Mouse (Mus musculus) C2C12 (cell line): ENCODE data around the gene Cyct. TPM values are rescaled to one million over a fixed set of nuclear protein-coding genes. Genes with fewer than 3 reads are reported as not detected.

Experiments used
- H3K27me3 ChIP-seq: one replicate; pipeline ENCODE4 v1.6.1; 2011; ENCODE audit not compliant: control insufficient read depth, insufficient read depth, insufficient read length
- H3K36me3 ChIP-seq: one replicate; pipeline ENCODE4 v1.6.1; 2011; ENCODE audit not compliant: control insufficient read depth, insufficient read depth
- H3K4me3 ChIP-seq: one replicate; pipeline ENCODE4 v1.5.1; 2011; ENCODE audit warnings: mild to moderate bottlenecking, control low read depth; ENCODE audit not compliant: poor library complexity, insufficient read depth, severe bottlenecking
- H3K79me2 ChIP-seq: one replicate; pipeline ENCODE4 v1.6.1; 2011; ENCODE audit not compliant: control insufficient read depth, insufficient read depth
- H3K79me3 ChIP-seq: one replicate; pipeline ENCODE4 v1.6.1; 2011; ENCODE audit warnings: low read depth, control low read depth
- H3ac ChIP-seq: one replicate; pipeline ENCODE3; 2011; ENCODE audit warnings: low read depth; ENCODE audit not compliant: control insufficient read depth, insufficient read length
- CEBPB ChIP-seq: IDR thresholded peaks from one replicate; pipeline ENCODE4 v1.6.1; 2011; ENCODE audit warnings: low read depth, mild to moderate bottlenecking, control low read depth, moderate library complexity
- CTCF ChIP-seq: IDR thresholded peaks from one replicate; pipeline ENCODE4 v1.5.1; 2011; ENCODE audit not compliant: control insufficient read depth, insufficient read depth, insufficient read length
- FOSL1 ChIP-seq: IDR thresholded peaks from one replicate; pipeline ENCODE4 v1.8.0; 2011; ENCODE audit warnings: mild to moderate bottlenecking, low read length; ENCODE audit not compliant: poor library complexity, insufficient read depth, severe bottlenecking
- MAX ChIP-seq: IDR thresholded peaks from one replicate; pipeline ENCODE4 v1.6.1; 2011; ENCODE audit warnings: mild to moderate bottlenecking, control low read depth
- MYOD1 ChIP-seq: IDR thresholded peaks from one replicate; pipeline ENCODE4 v1.6.1; 2011; ENCODE audit warnings: low read depth; ENCODE audit not compliant: control insufficient read depth, insufficient read length
- MYOG ChIP-seq: IDR thresholded peaks from one replicate; pipeline ENCODE4 v1.6.1; 2011; ENCODE audit not compliant: control insufficient read depth, insufficient read length; ENCODE audit errors: extremely low read depth
- USF1 ChIP-seq: IDR thresholded peaks from one replicate; pipeline ENCODE4 v1.6.1; 2011; ENCODE audit warnings: low read depth, mild to moderate bottlenecking, control low read depth, moderate library complexity
- polyA plus RNA-seq: library from polyadenylated mRNA; unstranded; fragments of >200 nt; fragmentation: generic; extraction: Trizol; gene quantifications from one replicate; pipeline ENCODE4 v1.2.1, GENCODE M21; 2012; ENCODE audit warnings: missing spikeins

Gene Cyct
- polyA plus RNA-seq, 1 experiment = not detected

DNA sequence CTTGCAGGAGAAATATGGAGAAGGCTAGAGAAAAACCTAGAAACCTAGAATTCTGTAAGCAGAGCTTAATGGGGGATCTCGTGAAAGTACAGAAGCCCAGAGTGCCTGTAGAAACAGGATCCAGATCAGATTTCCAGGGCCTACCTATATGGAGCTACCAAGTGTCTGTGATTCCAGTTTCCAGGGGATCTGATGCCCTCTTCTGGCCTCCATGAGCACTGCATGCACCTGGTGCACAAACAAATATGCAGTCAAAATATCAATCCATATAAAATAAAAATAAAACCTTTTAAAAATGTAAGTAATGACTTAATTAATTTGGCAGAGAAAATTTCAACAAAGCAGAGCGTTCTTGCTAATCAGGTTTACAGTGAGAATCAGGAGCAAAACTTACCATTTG lies 1.9 kb upstream of the Cyct start:
- no peak for TF ChIP-seq USF1
- no peak for TF ChIP-seq CTCF
- TF ChIP-seq CEBPB = no peak
- no peak for TF ChIP-seq MYOG
- TF ChIP-seq FOSL1 = no peak
- TF ChIP-seq MAX = no peak
- no peak for TF ChIP-seq MYOD1
- Histone ChIP-seq H3ac (no peak overlapping the region), H3K79me2 (no peaks in the 10 kb centered on the region), H3K79me3 (no peaks in the 10 kb centered on the region), H3K4me3 (no peak overlapping the region), H3K36me3 (no peaks in the 10 kb centered on the region), H3K27me3 (no peaks in the 10 kb centered on the region)

DNA sequence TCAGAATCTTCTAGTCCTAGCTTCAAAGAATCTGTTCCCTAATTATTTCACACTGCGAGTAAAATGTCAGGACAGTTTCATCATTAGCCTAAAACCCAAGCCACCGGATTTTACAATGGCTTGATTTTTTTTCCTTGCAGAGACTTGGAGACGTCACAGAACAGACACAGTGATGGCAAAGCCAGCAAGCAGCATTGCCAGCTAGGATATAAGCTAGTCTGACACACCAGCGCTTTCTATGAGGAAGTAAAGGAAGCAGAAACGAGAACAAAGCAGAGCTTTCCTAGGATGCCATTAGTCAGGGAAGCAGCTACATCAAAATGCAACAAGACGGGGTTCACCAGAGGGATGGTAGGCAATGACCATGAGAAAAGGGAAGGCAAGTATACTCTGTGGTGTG lies 12.4 kb downstream of the Cyct start:
- H3K79me2 ChIP-seq = no peaks in the 10 kb centered on the region
- H3K79me3 ChIP-seq = no peaks in the 10 kb centered on the region
- no peak for TF ChIP-seq FOSL1
- no peak for TF ChIP-seq CEBPB
- TF ChIP-seq USF1 = no peak
- H3K27me3 ChIP-seq = peaks cover 7% of the 10 kb centered on the region
- H3K36me3 ChIP-seq = no peaks in the 10 kb centered on the region
- no peak overlapping the region for H3ac ChIP-seq
- H3K4me3 ChIP-seq = no peak overlapping the region

DNA sequence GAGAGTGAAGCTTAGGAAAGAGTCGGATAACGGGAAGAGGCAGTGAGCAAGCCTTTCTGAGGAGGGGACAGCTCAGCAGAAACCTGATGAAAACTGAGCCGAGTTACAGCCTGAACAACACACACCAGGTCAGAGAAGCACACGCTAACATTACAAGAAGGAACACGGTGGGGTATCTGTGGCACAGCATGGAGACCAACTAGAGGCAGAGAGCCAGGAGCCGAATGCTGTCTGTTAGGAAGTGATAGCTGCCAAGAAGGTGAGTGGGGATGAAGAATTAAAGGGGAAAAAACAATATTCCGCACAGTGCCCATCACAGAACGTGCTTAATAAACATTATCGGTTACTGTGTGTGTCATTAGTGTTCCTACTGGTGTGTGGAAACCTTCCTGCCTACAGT lies 18.1 kb downstream of the Cyct start:
- Histone ChIP-seq H3K27me3 (peaks cover 25% of the 10 kb centered on the region), H3K79me3 (no peaks in the 10 kb centered on the region), H3K4me3 (no peak overlapping the region), H3K36me3 (no peaks in the 10 kb centered on the region), H3ac (no peak overlapping the region), H3K79me2 (no peaks in the 10 kb centered on the region)
- TF ChIP-seq CTCF (no peak), USF1 (no peak), FOSL1 (no peak), MAX (no peak), MYOG (no peak), CEBPB (no peak), MYOD1 (no peak)

DNA sequence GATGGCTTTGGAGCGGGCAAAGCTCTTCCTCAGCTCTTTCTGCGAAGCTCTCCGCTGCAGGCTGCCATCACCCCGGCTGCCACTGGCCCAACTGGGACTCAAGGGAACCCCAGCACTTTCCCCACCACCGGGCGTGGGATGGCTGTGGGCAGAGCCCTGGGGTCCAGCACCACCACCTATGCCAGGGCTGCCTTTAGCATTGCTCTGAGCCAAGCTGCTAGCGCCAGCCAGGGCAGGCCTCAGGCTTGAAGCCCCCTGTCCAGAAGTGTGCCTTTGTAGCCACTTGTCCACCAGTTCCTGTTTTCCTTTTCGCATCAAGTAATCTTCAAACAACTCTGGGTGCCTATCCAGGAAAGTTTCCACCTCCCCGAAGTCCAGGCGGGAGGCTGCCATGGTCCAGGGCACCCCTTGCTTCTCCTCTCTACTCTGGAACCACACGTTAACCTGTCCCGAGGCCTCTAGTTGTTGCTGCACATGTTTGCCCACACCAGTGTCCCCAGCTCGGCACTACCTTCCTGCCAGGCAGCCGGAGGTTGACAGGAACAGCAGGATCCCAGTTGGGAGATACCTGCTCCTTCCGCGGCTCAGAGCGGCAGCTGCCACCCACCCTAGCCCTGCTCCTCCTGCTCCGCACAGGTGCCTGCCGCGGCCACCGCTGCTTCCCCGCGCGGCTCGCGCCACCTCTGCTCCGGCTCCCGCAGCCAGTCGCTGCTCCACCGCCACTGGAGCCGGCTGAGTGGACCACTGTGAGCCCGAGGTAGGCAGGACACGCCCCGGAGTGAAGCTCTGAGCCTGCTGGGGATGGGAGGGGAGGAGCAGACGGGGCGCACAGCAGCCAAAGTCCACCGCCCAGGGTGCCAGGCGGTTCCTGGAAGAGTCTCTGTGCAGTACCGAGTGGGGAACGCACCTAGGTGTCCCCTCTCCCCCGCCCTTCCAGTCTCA lies 21.8 kb downstream of the Cyct start, which contains the start of gene Pde11a:
Gene Pde11a (minus strand): TSS at position 560 of the 942 bp plus-strand sequence.
- H3K4me3 ChIP-seq = no peak within 1 kb of the TSS

DNA sequence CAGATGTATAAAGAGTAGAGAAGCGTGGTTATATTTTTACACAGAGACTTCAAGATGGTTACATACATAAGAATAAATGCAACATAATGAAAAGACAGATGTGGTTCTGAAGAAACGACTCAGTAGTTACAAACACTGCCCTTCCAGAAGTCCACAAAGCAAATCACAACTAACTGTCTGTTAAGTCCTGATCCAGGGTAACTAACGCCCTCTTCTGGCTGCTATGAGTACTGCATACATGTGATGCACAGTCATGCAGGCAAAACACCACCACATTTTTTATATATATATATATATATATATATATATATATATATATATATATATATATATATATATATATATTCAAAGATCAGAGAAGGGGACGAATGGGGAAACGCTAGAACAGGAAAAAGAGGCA lies 25.7 kb downstream of the Cyct start:
- H3K4me3 ChIP-seq = no peak overlapping the region
- H3K27me3 ChIP-seq = peaks cover 22% of the 10 kb centered on the region
- TF ChIP-seq MAX = no peak
- TF ChIP-seq CEBPB = no peak
- no peak for TF ChIP-seq USF1
- TF ChIP-seq CTCF = no peak
- no peak for TF ChIP-seq MYOG

More for the DNA sequence above, 21.8 kb downstream of the Cyct start, which contains the start of gene Pde11a:
- no peak for TF ChIP-seq MYOD1
- TF ChIP-seq MYOG = no peak
- no peak for TF ChIP-seq MAX
- no peak for TF ChIP-seq CEBPB
- TF ChIP-seq CTCF = no peak
- no peak for TF ChIP-seq USF1
- TF ChIP-seq FOSL1 = no peak
- Histone ChIP-seq H3K27me3 (peaks cover 21% of the 10 kb centered on the region), H3K79me2 (no peaks in the 10 kb centered on the region), H3K79me3 (no peaks in the 10 kb centered on the region), H3ac (no peak within 1 kb of the TSS), H3K36me3 (no peaks in the 10 kb centered on the region)

More for the DNA sequence above, 25.7 kb downstream of the Cyct start:
- Histone ChIP-seq H3K79me3 (no peaks in the 10 kb centered on the region), H3K79me2 (no peaks in the 10 kb centered on the region), H3K36me3 (no peaks in the 10 kb centered on the region), H3ac (no peak overlapping the region)
